Mouse (Mus musculus) forebrain, embryonic 13.5 days (tissue): Measurements from ENCODE around the gene Paxx. TPM values are rescaled to one million over a fixed set of nuclear protein-coding genes. Genes with fewer than 3 reads are reported as not detected.

ENCODE experiments used
- ATAC-seq: fragments of 200-750 bp; cut with Nextera tagmentation; 2 replicates; pipeline ENCODE4 v1.8.0; 2017
- H3K27ac ChIP-seq: fragments of 300-500 bp; sonication (generic); 2 replicates; pipeline ENCODE4 v1.5.1; 2015; ENCODE audit warnings: inconsistent platforms, mild to moderate bottlenecking, moderate library complexity
- H3K27me3 ChIP-seq: fragments of 300-500 bp; sonication (generic); 2 replicates; pipeline ENCODE4 v1.6.1; 2015; ENCODE audit warnings: mild to moderate bottlenecking, inconsistent platforms
- H3K36me3 ChIP-seq: fragments of 300-500 bp; sonication (generic); 2 replicates; pipeline ENCODE4 v1.6.1; 2015; ENCODE audit warnings: mild to moderate bottlenecking, inconsistent platforms; ENCODE audit not compliant: poor library complexity, severe bottlenecking
- H3K4me1 ChIP-seq: fragments of 300-500 bp; sonication (generic); 2 replicates; pipeline ENCODE4 v1.6.1; 2015; ENCODE audit warnings: inconsistent platforms
- H3K4me2 ChIP-seq: fragments of 300-500 bp; sonication (generic); 2 replicates; pipeline ENCODE4 v1.6.1; 2015; ENCODE audit warnings: inconsistent platforms, mild to moderate bottlenecking, moderate library complexity
- H3K4me3 ChIP-seq: fragments of 300-500 bp; sonication (generic); 2 replicates; pipeline ENCODE4 v1.5.1; 2015; ENCODE audit warnings: mild to moderate bottlenecking, inconsistent platforms
- H3K9ac ChIP-seq: fragments of 300-500 bp; sonication (generic); 2 replicates; pipeline ENCODE4 v1.6.1; 2015; ENCODE audit warnings: mild to moderate bottlenecking, inconsistent platforms
- H3K9me3 ChIP-seq: fragments of 300-500 bp; sonication (generic); replicated peaks from 2 replicates; pipeline ENCODE4 v1.6.1; 2016; ENCODE audit warnings: inconsistent platforms
- WGBS: fragments of 180-500 bp; shearing (Covaris S2); methylation state at CpG from one replicate; pipeline ENCODE4 v1.1.7; 2015; 5-methylcytosine and 5-hydroxymethylcytosine counted together
- polyA plus RNA-seq: library from polyadenylated mRNA; unstranded; fragments of >200 nt; fragmentation: Nextera tagmentation; extraction: Ambion mirVana; gene quantifications from 2 replicates; pipeline ENCODE4 v1.2.1, GENCODE M21; 2015

Paxx gene
- polyA plus RNA-seq, 1 experiment from 2014 or later = 62.0 TPM

GRCm38 (mm10) chr2:25431308-25431855 lies 29.5 kb downstream of the Paxx start:
- H3K9me3 ChIP-seq = no peaks in the 10 kb centered on the region
- H3K36me3 ChIP-seq = peaks cover 35% of the 10 kb centered on the region
- H3K9ac ChIP-seq = peak overlapping the region; percentile 26; the same call in 1 of the 2 replicates
- H3K4me2 ChIP-seq = peak overlapping the region; percentile 15; the same call in 1 of the 2 replicates
- H3K4me3 ChIP-seq = no peak overlapping the region
- ATAC-seq = no peak
- peaks cover 32% of the 10 kb centered on the region for H3K4me1 ChIP-seq
- no peak overlapping the region for H3K27ac ChIP-seq
- WGBS = 75% methylated on average over 6 of the region's 6 CpGs
- H3K27me3 ChIP-seq = 0 out of 2 replicates have a peak, but pooled peaks cover 4% of the 10 kb centered on the region

- H3K4me1 ChIP-seq = peaks cover 34% of the 10 kb centered on the region
- H3K4me2 ChIP-seq = peak overlapping the region; percentile 15; the same call in 1 of the 2 replicates
- peak overlapping the region; percentile 26 for H3K9ac ChIP-seq
- no peak for ATAC-seq
- H3K27me3 ChIP-seq = peaks cover 9% of the 10 kb centered on the region; the same call in 1 of the 2 replicates
- peaks cover 27% of the 10 kb centered on the region for H3K36me3 ChIP-seq
- H3K4me3 ChIP-seq = no peak overlapping the region; the same call in 1 of the 2 replicates
- WGBS = 59% methylated on average over 17 of the region's 17 CpGs
- no peak overlapping the region for H3K27ac ChIP-seq
- H3K9me3 ChIP-seq = no peaks in the 10 kb centered on the region
These were observed 30.3 kb downstream of the Paxx start for GRCm38 (mm10) chr2:25430395-25431233.

- peaks cover 39% of the 10 kb centered on the region for H3K4me1 ChIP-seq
- H3K36me3 ChIP-seq = peaks cover 17% of the 10 kb centered on the region
- no peaks in the 10 kb centered on the region for H3K9me3 ChIP-seq
- peak overlapping the region; percentile 88 for H3K9ac ChIP-seq
- H3K27ac ChIP-seq = no peak overlapping the region
- WGBS = 59% methylated on average over 5 of the region's 5 CpGs
- H3K4me2 ChIP-seq = peak overlapping the region; percentile 86
- peak overlapping the region; percentile 82 for H3K4me3 ChIP-seq
- no peak for ATAC-seq
- H3K27me3 ChIP-seq = peaks cover 18% of the 10 kb centered on the region
These were observed 31.3 kb downstream of the Paxx start for GRCm38 (mm10) chr2:25429435-25430180.

- Histone ChIP-seq H3K27ac (peak within 1 kb of the TSS; percentile 71), H3K9me3 (no peaks in the 10 kb centered on the region), H3K4me3 (peak within 1 kb of the TSS; percentile 82), H3K9ac (peak within 1 kb of the TSS; percentile 88), H3K36me3 (peaks cover 8% of the 10 kb centered on the region; the same call in 1 of the 2 replicates), H3K4me1 (peaks cover 39% of the 10 kb centered on the region), H3K4me2 (peak within 1 kb of the TSS; percentile 86), H3K27me3 (peaks cover 20% of the 10 kb centered on the region)
- peak; percentile 94 for ATAC-seq
- WGBS = under 1% methylated on average over 81 of the region's 89 CpGs
These were observed 32.3 kb downstream of the Paxx start, which contains the start of gene Abca2 for GRCm38 (mm10) chr2:25428442-25429236. TSS of gene Abca2 (plus strand) at chr2:25428703.

- Histone ChIP-seq H3K27me3 (peaks cover 29% of the 10 kb centered on the region), H3K9me3 (no peaks in the 10 kb centered on the region), H3K4me2 (no peak overlapping the region), H3K27ac (no peak overlapping the region), H3K9ac (no peak overlapping the region), H3K4me1 (peaks cover 39% of the 10 kb centered on the region), H3K36me3 (no peaks in the 10 kb centered on the region), H3K4me3 (no peak overlapping the region)
- 91% methylated on average over 5 of the region's 5 CpGs for WGBS
- no peak for ATAC-seq
These were observed 33.6 kb downstream of the Paxx start for GRCm38 (mm10) chr2:25427256-25427655.

- peaks cover 29% of the 10 kb centered on the region for H3K27me3 ChIP-seq
- H3K9me3 ChIP-seq = no peaks in the 10 kb centered on the region
- 0 out of 2 replicates have a peak, but pooled peaks have one; percentile 3 for ATAC-seq
- H3K4me1 ChIP-seq = peaks cover 38% of the 10 kb centered on the region
- H3K4me2 ChIP-seq = no peak overlapping the region
- no peak overlapping the region for H3K27ac ChIP-seq
- no peak overlapping the region for H3K9ac ChIP-seq
- H3K36me3 ChIP-seq = no peaks in the 10 kb centered on the region
- 25% methylated on average over 5 of the region's 5 CpGs for WGBS
- no peak overlapping the region for H3K4me3 ChIP-seq
These were observed 34.1 kb downstream of the Paxx start for GRCm38 (mm10) chr2:25426721-25427191.

GRCm38 (mm10) chr2:25425481-25425880 lies 35.4 kb downstream of the Paxx start:
- Histone ChIP-seq H3K9ac (no peak overlapping the region; the same call in 1 of the 2 replicates), H3K27ac (no peak overlapping the region), H3K4me2 (no peak overlapping the region), H3K36me3 (no peaks in the 10 kb centered on the region), H3K9me3 (no peaks in the 10 kb centered on the region), H3K4me3 (no peak overlapping the region), H3K27me3 (peaks cover 27% of the 10 kb centered on the region), H3K4me1 (peaks cover 25% of the 10 kb centered on the region)
- no peak for ATAC-seq
- WGBS = 47% methylated on average over 27 of the region's 27 CpGs

GRCm38 (mm10) chr2:25423626-25424025 lies 37.3 kb downstream of the Paxx start:
- Histone ChIP-seq H3K4me1 (peaks cover 10% of the 10 kb centered on the region; the same call in 1 of the 2 replicates), H3K36me3 (no peaks in the 10 kb centered on the region), H3K27ac (no peak overlapping the region), H3K9ac (no peak overlapping the region), H3K4me2 (no peak overlapping the region), H3K27me3 (peaks cover 25% of the 10 kb centered on the region), H3K4me3 (no peak overlapping the region), H3K9me3 (no peaks in the 10 kb centered on the region)
- whole genome bisulfite sequencing = 45% methylated on average over 1 of the region's 1 CpGs
- no peak for ATAC-seq

- no peaks in the 10 kb centered on the region for H3K9me3 ChIP-seq
- no peak within 1 kb of the TSS for H3K9ac ChIP-seq
- no peak within 1 kb of the TSS for H3K4me2 ChIP-seq
- no peak within 1 kb of the TSS for H3K27ac ChIP-seq
- no peaks in the 10 kb centered on the region for H3K36me3 ChIP-seq
- H3K27me3 ChIP-seq = peaks cover 25% of the 10 kb centered on the region
- peaks cover 7% of the 10 kb centered on the region; the same call in 1 of the 2 replicates for H3K4me1 ChIP-seq
- ATAC-seq = no peak
- no peak within 1 kb of the TSS for H3K4me3 ChIP-seq
- WGBS = 68% methylated on average over 17 of the region's 17 CpGs
These were observed 38.1 kb downstream of the Paxx start, which contains the start of gene Fut7 for GRCm38 (mm10) chr2:25422587-25423410. TSS of gene Fut7 (plus strand) at chr2:25423267.

GRCm38 (mm10) chr2:25421896-25422295 lies 39.0 kb downstream of the Paxx start:
- peaks cover 25% of the 10 kb centered on the region for H3K27me3 ChIP-seq
- no peak overlapping the region for H3K27ac ChIP-seq
- H3K9me3 ChIP-seq = no peaks in the 10 kb centered on the region
- peaks cover 7% of the 10 kb centered on the region; the same call in 1 of the 2 replicates for H3K4me1 ChIP-seq
- H3K4me2 ChIP-seq = no peak overlapping the region
- H3K9ac ChIP-seq = no peak overlapping the region
- no peak overlapping the region for H3K4me3 ChIP-seq
- ATAC-seq = peak; percentile 66; the same call in 1 of the 2 replicates
- H3K36me3 ChIP-seq = no peaks in the 10 kb centered on the region
- 18% methylated on average over 3 of the region's 3 CpGs for WGBS
